Mouse (Mus musculus): ENCODE data around the gene Shc1. TPM values are rescaled to one million over a fixed set of nuclear protein-coding genes. Genes with fewer than 3 reads are reported as not detected.

Gene Shc1
- 10 to 100 TPM; 16.4 to 22.3 (median 19.9) TPM for total RNA-seq (2022)

GRCm38 (mm10) chr3:89418170-89418860 lies at the start of gene Shc1, which contains the start of gene Cks1b:
TSS of gene Shc1 (plus strand) at chr3:89418443.
TSS of gene Cks1b (minus strand) at chr3:89418383.
- peak; percentile 94 to 98 for DNase-seq (ENCODE audit: low spot score in 2 of 2)

DNA sequence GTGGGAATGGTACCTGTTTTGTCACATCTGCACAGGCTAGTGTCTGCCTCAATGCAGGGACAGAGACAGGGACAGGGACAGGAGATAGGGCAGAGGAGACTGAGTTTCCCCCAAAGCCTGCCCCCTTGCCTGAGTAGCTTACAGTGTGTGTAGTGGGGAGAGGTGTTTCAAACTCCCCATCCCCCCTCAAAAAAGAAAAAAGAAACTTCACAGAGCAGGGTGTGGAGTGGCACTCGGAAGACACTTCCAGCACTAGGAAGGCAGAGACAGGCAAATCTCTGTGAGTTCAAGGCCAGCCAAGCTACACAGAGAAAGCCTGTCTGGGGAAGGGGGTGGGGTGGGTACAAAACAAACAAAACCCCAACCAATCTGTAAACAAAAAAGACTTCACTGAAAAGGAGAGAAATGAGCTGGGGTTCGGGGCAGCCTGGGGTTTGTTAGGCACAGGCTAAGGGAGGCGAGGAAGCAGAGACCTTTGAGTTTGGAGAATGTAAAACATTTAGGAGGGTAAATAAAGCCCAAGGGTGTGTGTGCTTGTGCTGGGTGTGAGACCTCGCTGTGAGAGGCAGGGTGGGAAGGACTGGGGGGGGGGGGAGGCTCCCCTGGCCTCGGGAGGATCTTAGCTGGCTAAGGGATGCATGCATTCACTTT lies 44.5 kb upstream of the Shc1 start:
- no peak for DNase-seq (ENCODE audit: low spot score in 2 of 2)

- no peak for DNase-seq (ENCODE audit: low spot score in 2 of 2)
Measured at GRCm38 (mm10) chr3:89377831-89378230, 40.4 kb upstream of the Shc1 start.

DNA sequence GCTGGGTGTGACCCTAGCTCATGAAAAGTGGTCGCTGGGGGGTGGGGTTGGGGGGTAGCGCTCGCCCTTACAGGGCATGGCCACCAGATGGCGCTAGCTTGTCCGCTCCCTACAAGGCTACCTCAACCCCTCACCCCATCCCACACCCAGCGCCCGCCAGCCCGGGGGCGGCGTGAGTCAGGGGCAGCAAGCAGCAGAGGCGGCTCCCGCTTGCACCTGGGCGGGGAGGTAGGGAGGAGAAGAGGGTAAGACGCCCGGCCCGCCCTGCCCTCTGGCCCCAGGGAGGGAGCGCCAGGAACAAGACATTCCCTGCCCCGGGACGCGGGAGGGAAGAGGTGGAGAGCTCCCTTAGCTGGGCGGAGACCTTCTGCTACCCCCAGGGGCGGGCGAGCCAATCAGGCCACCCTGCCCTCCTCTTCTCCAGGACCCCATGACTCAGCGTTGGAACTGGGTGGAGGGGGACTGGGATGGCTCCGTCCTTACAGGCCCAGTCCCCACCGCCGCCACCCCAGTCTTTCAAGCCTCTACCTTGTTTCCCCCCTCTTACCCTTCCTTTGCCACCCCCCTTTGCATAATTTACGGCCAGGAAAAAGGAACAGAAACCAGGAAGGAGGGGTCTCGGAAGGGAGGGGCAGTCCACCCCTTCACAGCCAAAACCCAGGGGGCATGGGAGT lies 39.7 kb upstream of the Shc1 start:
- peak; percentile 59 to 61 for DNase-seq (ENCODE audit: low spot score in 2 of 2)

DNA sequence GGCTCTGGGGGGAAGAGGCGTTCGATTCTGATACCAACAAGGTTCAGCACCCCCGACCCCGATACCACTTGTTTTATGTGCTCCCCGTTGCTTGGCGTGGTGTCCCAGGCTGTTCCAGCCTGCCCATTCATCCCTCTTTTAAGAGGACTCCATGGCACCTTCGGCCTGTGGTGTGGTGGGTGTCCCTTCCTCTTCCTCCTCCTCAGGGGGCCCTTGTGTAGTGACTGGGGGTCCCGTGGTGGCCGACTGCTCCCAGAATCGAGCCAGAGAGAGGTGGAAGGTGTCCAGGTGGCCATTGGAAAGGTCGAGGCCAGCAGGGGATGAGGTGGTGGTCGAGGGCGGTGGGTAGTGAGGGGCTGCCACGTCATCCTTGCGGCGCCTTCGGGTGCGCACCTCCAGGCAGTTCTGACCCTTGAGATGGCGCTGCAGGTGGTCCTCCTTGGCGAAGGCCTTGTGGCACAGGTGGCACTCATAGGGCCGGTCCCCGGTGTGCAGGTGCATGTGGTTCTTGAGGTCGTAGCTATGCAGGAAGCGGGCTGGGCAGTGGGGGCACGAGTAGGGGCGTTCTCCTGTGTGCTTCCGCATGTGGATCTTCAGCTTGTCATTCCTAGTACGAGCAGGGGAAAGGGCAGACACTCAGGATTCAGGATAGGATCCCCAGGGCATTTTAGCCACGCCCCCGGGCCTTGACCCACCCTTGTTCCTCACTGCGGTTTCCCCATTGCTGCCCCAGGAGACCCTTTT lies 38.7 kb upstream of the Shc1 start:
- no peak for DNase-seq (ENCODE audit: low spot score in 2 of 2)

DNA sequence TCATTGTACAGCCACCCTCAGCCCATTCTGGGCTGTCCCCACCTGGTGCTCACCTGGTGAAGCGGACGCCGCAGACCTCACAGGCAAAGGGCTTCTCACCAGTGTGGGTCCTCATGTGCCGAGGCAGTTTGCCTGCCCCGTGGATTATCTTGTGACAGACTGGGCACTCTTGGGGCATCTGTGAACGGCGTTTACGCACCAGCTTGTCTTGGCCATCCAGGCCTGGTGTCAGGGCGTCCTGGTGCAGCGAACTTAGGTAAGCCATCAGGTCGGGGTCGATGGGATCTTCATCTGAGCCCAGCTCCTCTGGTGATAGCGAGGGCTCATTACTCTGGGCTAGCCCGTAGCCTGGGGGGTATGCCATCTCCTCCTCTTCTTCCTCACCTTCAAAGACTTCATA lies 38.0 kb upstream of the Shc1 start:
- DNase-seq (ENCODE audit: low spot score in 2 of 2), result no peak

GRCm38 (mm10) chr3:89380711-89381110 lies 37.5 kb upstream of the Shc1 start:
- no peak for DNase-seq (ENCODE audit: low spot score in 2 of 2)

DNA sequence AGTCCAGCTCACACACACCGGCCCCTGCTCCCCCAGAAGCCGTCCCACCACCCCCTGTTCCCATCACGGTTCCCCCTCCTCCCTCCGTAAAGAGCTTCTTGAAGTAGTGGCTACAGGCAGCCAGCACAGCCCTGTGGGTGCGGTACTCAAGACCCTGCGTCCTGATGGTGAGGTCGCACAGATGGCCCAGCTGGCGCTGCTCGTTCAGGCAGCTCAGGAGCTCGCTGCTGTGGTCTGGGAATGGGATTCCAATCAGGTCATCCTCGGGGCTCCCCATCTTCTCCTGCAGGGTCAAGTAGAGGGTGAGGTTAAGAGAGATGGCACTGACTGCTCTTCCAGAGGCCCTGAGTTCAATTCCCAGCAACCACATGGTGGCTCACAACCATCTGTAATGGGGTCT lies 37.0 kb upstream of the Shc1 start:
- no peak for DNase-seq (ENCODE audit: low spot score in 2 of 2)

DNA sequence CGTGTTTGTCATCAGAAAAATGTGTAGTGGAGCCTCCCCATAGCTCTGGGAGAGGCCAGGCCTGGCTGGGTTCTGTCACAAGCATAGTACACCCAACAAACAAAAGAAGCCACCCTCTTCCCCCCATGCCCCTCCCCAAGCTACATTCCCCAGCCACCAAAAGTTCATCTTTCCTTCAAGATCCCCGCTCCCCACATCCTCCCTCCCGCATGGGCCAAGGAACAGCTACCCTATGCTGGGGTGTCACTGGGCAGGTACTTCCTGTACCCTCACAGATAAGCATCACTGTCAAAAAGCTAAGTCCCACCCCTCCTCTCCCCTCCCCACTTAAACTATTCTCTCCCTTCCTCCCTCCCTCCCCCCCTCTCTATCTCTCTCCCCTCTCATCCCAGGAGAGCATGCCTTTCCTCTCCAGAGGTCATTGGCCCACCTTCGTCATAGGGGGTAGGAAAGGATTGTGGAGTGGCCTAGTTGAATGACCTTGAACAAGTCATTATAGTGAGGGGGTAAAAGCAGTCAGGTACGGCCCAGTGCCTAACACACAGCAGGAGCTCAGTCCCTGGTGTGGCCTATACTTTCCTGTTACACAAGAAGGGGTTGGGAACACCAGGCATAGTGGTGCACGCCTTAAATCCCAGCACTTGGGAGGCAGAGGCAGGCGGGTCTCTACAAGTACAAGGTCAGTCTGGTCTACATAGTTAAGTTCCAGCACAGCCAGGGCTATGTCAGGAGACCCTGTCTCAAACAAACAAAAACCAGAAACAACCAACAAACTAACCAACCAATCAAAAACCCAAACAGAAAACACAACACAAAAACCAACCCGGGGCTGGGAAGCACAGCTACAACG lies 36.0 kb upstream of the Shc1 start:
- DNase-seq (ENCODE audit: low spot score in 2 of 2), result no peak

GRCm38 (mm10) chr3:89382950-89383349 lies 35.3 kb upstream of the Shc1 start:
- DNase-seq (ENCODE audit: low spot score in 2 of 2), result no peak

DNA sequence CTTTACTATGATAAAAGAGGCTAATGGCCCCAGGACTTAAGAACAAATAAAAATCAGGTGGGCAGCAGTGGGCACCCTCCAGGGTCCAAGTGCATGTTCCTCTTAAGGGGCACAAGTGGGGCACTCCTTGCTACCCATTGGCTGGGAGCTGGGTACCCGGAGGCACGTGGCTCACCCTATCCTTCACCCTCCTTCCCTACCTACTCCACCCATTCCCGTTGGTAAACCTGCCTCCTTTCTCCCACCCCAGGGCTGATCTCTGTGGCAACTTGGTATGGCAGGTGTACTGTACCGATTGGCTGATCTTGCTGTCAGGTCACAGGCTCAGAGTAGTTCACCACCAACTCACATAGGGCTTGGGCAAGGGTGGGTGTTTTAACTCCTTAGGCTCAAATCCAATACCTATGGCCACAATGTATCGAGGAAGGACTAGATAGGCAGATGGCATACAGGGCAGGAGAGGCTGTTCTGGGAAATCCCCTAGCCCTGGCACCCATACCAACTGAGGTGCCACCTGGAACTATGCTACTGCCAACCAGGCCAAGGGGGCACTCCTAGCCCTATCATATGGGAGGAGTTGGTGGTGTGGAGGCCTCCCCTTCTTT lies 34.5 kb upstream of the Shc1 start:
- no peak for DNase-seq (ENCODE audit: low spot score in 2 of 2)

GRCm38 (mm10) chr3:89384331-89385076 lies 33.7 kb upstream of the Shc1 start:
- DNase-seq (ENCODE audit: low spot score in 2 of 2), result no peak

- no peak for DNase-seq (ENCODE audit: low spot score in 2 of 2)
Measured at GRCm38 (mm10) chr3:89385451-89385850, 32.8 kb upstream of the Shc1 start.

- no peak for DNase-seq (ENCODE audit: low spot score in 2 of 2)
Measured at GRCm38 (mm10) chr3:89386438-89387420, 31.5 kb upstream of the Shc1 start.

- no peak for DNase-seq (ENCODE audit: low spot score in 2 of 2)
Measured at GRCm38 (mm10) chr3:89387632-89388031, 30.6 kb upstream of the Shc1 start.

- DNase-seq (ENCODE audit: low spot score in 2 of 2), result peak; percentile 52 to 63
Measured at GRCm38 (mm10) chr3:89388134-89388881, 29.9 kb upstream of the Shc1 start.

- DNase-seq (ENCODE audit: low spot score in 2 of 2), result no peak
Measured at GRCm38 (mm10) chr3:89388901-89389740, 29.1 kb upstream of the Shc1 start.
